Mouse (Mus musculus) C2C12 (cell line): ENCODE data around the gene Abcb1a.

Experiments used
- CEBPB ChIP-seq: IDR thresholded peaks from one replicate; pipeline ENCODE4 v1.6.1; 2011; ENCODE audit warnings: low read depth, mild to moderate bottlenecking, control low read depth, moderate library complexity
- CTCF ChIP-seq: IDR thresholded peaks from one replicate; pipeline ENCODE4 v1.5.1; 2011; ENCODE audit not compliant: control insufficient read depth, insufficient read depth, insufficient read length
- MAX ChIP-seq: IDR thresholded peaks from one replicate; pipeline ENCODE4 v1.6.1; 2011; ENCODE audit warnings: mild to moderate bottlenecking, control low read depth
- MYOG ChIP-seq: IDR thresholded peaks from one replicate; pipeline ENCODE4 v1.6.1; 2011; ENCODE audit not compliant: control insufficient read depth, insufficient read length; ENCODE audit errors: extremely low read depth

DNA sequence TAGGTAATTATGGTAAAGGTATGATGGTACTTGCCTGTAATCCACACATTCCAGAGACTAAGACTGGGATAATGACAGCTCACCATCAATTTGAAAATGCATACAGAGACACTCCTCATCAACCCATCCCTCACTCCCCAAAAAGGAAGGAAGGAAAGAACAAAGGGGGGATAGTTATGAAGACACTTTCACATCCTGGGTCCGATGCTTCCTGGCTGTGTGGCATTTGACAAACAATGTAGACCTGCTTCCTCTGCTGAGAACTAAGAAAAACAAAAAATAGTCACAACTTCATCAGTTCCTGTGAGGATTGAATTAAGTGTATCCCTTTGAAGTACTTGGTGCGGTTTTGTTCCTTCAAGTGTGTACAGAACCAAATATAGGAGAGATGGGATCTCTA is 7.8 kb upstream of the Abcb1a start:
- TF ChIP-seq CEBPB: no peak
- no peak for TF ChIP-seq CTCF
- no peak for TF ChIP-seq MYOG
- no peak for TF ChIP-seq MAX
